Mouse (Mus musculus): ENCODE results near the gene Ifna6. TPM values are rescaled to one million over a fixed set of nuclear protein-coding genes. Genes with fewer than 3 reads are reported as not detected.
A peak's percentile ranks its signal among the peaks of the same experiment; 100 is the strongest.

The Ifna6 gene
- polyA plus RNA-seq, 1 experiment from 2014 or later = not detected

DNA sequence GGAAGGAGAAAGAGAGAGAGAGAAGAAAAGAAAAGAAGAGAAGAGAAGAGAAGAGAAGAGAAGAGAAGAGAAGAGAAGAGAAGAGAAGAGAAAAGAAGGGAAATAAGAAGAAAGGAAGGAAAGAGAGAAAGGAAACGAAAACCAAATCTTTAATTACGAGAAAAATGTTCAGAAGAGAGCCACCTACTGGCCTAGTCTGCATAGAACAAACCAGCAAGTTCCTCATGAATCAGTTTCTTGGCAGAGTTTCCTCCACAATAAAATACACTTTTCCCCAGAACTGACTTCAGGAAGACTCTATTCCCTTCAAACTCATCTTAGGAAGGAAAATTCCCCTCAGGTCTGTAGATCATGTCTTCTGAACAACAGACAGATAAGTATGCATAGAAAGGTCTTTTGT, 18.1 kb downstream of the Ifna6 start:
- no peak for DNase-seq (ENCODE audit: low spot score)

- no peak for DNase-seq (ENCODE audit: low spot score)
These were observed 22.5 kb downstream of the Ifna6 start, which contains the start of gene Ifna1 for GRCm38 (mm10) chr4:88849698-88850097. Ifna1 (plus strand) TSS chr4:88850087.

DNA sequence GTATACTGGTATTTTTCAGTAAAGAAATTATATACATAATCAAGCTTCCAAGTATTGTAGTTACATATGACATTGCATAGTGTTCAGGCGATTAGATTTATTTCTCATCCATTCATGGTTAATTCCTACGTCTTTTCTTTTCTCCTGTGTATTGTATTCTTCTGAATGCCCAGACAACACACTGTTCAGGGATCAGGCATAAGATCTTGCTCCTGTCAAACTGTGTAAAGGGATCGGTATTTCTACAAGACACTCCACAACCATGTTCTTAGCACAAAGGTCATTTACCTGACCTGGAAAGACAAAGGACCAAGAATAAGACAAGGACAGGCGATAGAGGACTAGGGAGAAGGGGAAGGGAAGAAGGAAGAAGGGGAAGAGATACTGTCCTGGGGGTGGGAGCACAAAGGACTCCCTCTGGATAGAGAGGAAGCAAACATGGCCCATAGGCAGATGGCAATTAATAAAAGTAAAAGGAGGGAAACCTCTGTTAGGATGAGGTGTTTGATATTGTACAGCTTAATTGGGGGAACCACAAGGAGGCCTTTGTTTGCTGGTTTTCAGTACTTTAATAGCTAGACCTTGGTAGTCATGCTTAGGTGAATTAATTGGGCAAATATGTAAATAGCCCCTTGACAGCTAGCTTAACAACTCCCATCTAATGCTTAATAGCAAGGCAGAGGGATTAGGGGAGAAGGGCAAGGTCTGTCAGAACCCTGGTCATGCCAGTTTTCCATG, 24.0 kb downstream of the Ifna6 start:
- DNase-seq (ENCODE audit: low spot score) = no peak

DNA sequence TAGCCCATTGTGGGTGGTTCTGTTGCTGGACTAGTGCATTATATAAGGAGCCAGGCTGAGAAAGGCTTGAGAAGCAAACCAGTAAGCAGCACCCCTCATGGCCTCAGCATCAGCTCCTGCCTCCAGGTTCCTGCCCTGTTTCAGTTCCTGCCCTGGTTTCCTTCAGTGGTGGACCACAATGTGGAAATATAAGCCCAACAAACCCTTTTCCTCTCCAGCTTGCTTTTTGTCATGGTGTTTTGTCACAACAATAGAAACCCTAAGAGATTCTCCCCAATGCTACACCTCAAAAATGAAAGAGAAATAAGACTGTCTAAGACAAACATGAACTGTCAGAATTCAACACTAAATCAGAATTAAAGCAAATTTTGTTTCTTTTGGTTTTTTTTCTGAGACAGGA, 32.0 kb downstream of the Ifna6 start:
- DNase-seq (ENCODE audit: low spot score) = no peak

DNA sequence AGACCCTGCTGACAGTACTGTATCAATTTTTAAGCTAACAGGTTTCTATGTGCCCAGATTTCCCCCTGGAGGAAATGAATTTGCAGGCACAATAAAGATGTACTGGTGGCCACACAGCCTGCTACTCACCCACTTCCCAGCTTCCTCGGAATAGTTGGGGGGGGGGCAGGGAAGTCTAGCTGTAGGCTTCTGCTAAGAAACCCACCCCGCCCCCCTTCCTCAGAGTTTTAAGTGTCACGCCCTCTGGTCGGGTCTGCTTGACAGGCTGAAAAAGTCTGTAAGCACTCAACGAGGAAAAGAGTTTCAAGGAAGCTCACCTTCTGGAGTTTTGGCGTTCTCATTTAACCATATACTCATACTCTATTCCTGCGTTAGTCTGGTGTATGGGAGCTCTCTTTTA, 36.1 kb downstream of the Ifna6 start:
- DNase-seq (ENCODE audit: low spot score) = no peak

GRCm38 (mm10) chr4:88864599-88864998, 37.4 kb downstream of the Ifna6 start:
- peak; percentile 85 for DNase-seq (ENCODE audit: low spot score)

- no peak for DNase-seq (ENCODE audit: low spot score)
These were observed 37.9 kb downstream of the Ifna6 start for GRCm38 (mm10) chr4:88865011-88865569.

DNA sequence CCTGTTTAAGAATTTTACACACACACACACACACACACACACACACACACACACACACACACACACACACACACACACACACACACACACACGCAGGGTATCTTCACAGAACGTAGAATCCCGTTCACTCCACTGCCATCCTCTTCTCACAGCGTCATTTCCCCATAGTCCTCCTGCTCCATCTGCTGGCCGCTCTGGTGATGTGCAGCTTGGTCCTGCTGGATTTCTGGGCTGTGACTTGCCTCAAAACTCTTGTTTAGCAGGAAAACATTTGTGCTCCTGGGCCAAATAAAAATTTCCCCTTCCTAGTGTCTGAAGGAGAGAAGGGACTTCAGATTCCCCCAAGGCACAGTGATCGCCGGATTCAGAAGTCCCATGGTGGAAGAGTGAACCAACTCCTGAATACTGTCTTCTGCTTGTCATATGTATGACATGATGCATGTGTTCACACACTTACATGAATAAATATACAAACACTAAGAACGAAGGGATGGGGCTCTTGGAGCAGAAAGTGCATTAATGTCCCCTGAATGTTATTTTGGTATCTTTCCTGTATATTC, 40.2 kb downstream of the Ifna6 start:
- DNase-seq (ENCODE audit: low spot score) = peak; percentile 84

GRCm38 (mm10) chr4:88867926-88868911, 41.0 kb downstream of the Ifna6 start:
- DNase-seq (ENCODE audit: low spot score) = peak; percentile 79

- DNase-seq (ENCODE audit: low spot score) = peak; percentile 43
These were observed 45.5 kb downstream of the Ifna6 start for GRCm38 (mm10) chr4:88872691-88873090.

DNA sequence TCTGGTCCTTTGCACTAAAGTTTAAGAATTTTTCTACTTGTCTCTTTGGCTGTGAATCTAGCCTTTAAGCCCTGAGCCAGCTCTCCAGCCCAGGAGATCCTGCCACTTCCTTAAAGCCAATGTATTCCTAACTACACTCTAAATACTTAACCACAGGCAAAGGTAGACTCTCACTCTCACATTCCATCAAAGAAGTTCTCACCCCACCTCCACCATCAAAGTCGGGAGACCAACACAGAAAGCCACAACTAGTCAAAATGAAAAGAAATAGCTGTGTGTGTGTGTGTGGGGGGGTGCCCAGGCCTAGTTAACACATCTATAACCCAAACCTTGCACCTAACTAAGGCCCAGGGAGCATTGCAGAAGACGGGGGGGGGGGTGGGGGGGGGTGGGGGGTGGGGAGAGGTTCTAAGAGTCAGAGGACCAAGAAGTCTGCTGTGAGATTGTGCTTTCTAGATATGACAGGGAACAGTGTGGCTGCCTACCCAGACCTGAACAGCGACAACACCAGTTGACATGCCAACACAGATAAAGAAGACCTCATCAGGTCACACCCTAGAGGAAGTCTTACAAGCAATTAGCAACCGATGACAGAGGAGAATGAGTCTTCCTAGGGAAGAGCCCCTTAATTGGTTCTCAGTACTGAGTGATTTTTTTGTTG, 48.3 kb downstream of the Ifna6 start:
- DNase-seq (ENCODE audit: low spot score) = no peak

GRCm38 (mm10) chr4:88876520-88876919, 49.3 kb downstream of the Ifna6 start:
- no peak for DNase-seq (ENCODE audit: low spot score)

Other genes with a start within 250 kb of the Ifna6 start
- gene Ifna9, start 235.0 kb upstream of the Ifna6 start, polyA plus RNA-seq (2015; fragmentation: Nextera tagmentation; extraction: Ambion mirVana) = 0.24 TPM in 1 of 2 replicates, not detected in the other
- not detected in 2 replicates for gene Ifna12, start 224.0 kb upstream of the Ifna6 start, polyA plus RNA-seq (2015; fragmentation: Nextera tagmentation; extraction: Ambion mirVana)
- not detected in 2 replicates for gene C87499, start 193.0 kb upstream of the Ifna6 start, polyA plus RNA-seq (2015; fragmentation: Nextera tagmentation; extraction: Ambion mirVana)
- gene Ifna13, start 183.0 kb upstream of the Ifna6 start, polyA plus RNA-seq (2015; fragmentation: Nextera tagmentation; extraction: Ambion mirVana) = not detected in 2 replicates
- not detected in 2 replicates for gene Ifna16, start 150.5 kb upstream of the Ifna6 start, polyA plus RNA-seq (2015; fragmentation: Nextera tagmentation; extraction: Ambion mirVana)
- not detected in 2 replicates for gene Ifna2, start 143.5 kb upstream of the Ifna6 start, polyA plus RNA-seq (2015; fragmentation: Nextera tagmentation; extraction: Ambion mirVana)
- not detected in 2 replicates for gene Ifnab, start 136.1 kb upstream of the Ifna6 start, polyA plus RNA-seq (2015; fragmentation: Nextera tagmentation; extraction: Ambion mirVana)
- 0.63 and 0.85 TPM in 2 replicates for gene Gm26566, start 105.6 kb upstream of the Ifna6 start, polyA plus RNA-seq (2015; fragmentation: Nextera tagmentation; extraction: Ambion mirVana)
- gene Klhl9, start 105.0 kb upstream of the Ifna6 start, polyA plus RNA-seq (2015; fragmentation: Nextera tagmentation; extraction: Ambion mirVana) = 55.8 and 59.5 TPM in 2 replicates
- gene Gm13271, start 72.5 kb upstream of the Ifna6 start, polyA plus RNA-seq (2015; fragmentation: Nextera tagmentation; extraction: Ambion mirVana) = not detected in 2 replicates
- 0.33 and 0.37 TPM in 2 replicates for gene Gm13283, start 67.3 kb upstream of the Ifna6 start, polyA plus RNA-seq (2015; fragmentation: Nextera tagmentation; extraction: Ambion mirVana)
- 0.18 and 0.36 TPM in 2 replicates for gene Gm13290, start 53.6 kb upstream of the Ifna6 start, polyA plus RNA-seq (2015; fragmentation: Nextera tagmentation; extraction: Ambion mirVana)
- not detected in 2 replicates for gene Gm13289, start 50.5 kb upstream of the Ifna6 start, polyA plus RNA-seq (2015; fragmentation: Nextera tagmentation; extraction: Ambion mirVana)
- gene Gm13272, start 47.6 kb upstream of the Ifna6 start, polyA plus RNA-seq (2015; fragmentation: Nextera tagmentation; extraction: Ambion mirVana) = not detected in 2 replicates
- 0.23 and 0.31 TPM in 2 replicates for gene Ifnz, start 45.3 kb upstream of the Ifna6 start, polyA plus RNA-seq (2015; fragmentation: Nextera tagmentation; extraction: Ambion mirVana)
- not detected in 2 replicates for gene Gm13276, start 41.7 kb upstream of the Ifna6 start, polyA plus RNA-seq (2015; fragmentation: Nextera tagmentation; extraction: Ambion mirVana)
- gene Gm13277, start 38.8 kb upstream of the Ifna6 start, polyA plus RNA-seq (2015; fragmentation: Nextera tagmentation; extraction: Ambion mirVana) = not detected in 2 replicates
- not detected in 2 replicates for gene Gm13278, start 35.9 kb upstream of the Ifna6 start, polyA plus RNA-seq (2015; fragmentation: Nextera tagmentation; extraction: Ambion mirVana)
- gene Gm13275, start 32.9 kb upstream of the Ifna6 start, polyA plus RNA-seq (2015; fragmentation: Nextera tagmentation; extraction: Ambion mirVana) = not detected in 2 replicates
- not detected in 2 replicates for gene Gm13279, start 30.0 kb upstream of the Ifna6 start, polyA plus RNA-seq (2015; fragmentation: Nextera tagmentation; extraction: Ambion mirVana)
- gene Gm13285, start 27.8 kb upstream of the Ifna6 start, polyA plus RNA-seq (2015; fragmentation: Nextera tagmentation; extraction: Ambion mirVana) = 0.64 and 1.4 TPM in 2 replicates
- gene Gm13287, start 24.2 kb upstream of the Ifna6 start, polyA plus RNA-seq (2015; fragmentation: Nextera tagmentation; extraction: Ambion mirVana) = not detected in 2 replicates
- not detected in 2 replicates for gene Gm13288, start 21.9 kb upstream of the Ifna6 start, polyA plus RNA-seq (2015; fragmentation: Nextera tagmentation; extraction: Ambion mirVana)
- gene Ifna7, start 11.2 kb upstream of the Ifna6 start, polyA plus RNA-seq (2015; fragmentation: Nextera tagmentation; extraction: Ambion mirVana) = not detected in 2 replicates
- not detected in 2 replicates for gene Ifna11, start 7.5 kb upstream of the Ifna6 start, polyA plus RNA-seq (2015; fragmentation: Nextera tagmentation; extraction: Ambion mirVana)
- gene Ifna5, start 8.1 kb downstream of the Ifna6 start, polyA plus RNA-seq (2015; fragmentation: Nextera tagmentation; extraction: Ambion mirVana) = not detected in 2 replicates
- not detected in 2 replicates for gene Ifna4, start 14.4 kb downstream of the Ifna6 start, polyA plus RNA-seq (2015; fragmentation: Nextera tagmentation; extraction: Ambion mirVana)
- gene Ifna1, start 22.7 kb downstream of the Ifna6 start, polyA plus RNA-seq (2015; fragmentation: Nextera tagmentation; extraction: Ambion mirVana) = not detected in 2 replicates
- gene Ifne, start 52.8 kb downstream of the Ifna6 start, polyA plus RNA-seq (2015; fragmentation: Nextera tagmentation; extraction: Ambion mirVana) = not detected in 2 replicates

Measured in thymus, postnatal 0 days (tissue).